Mouse (Mus musculus): ENCODE results near the gene Cela1. TPM values are rescaled to one million over a fixed set of nuclear protein-coding genes. Genes with fewer than 3 reads are reported as not detected.

Cela1 gene
- polyA plus RNA-seq, 2 experiments, result 2.6 to 2.8 TPM

- H3K9me3 ChIP-seq (ENCODE audit: control insufficient read depth, low read length), result no peaks in the 10 kb centered on the region
- 0 out of 2 replicates have a peak, but pooled peaks cover 3% of the 10 kb centered on the region for H3K4me1 ChIP-seq (ENCODE audit: control insufficient read depth, insufficient read depth, low read length)
- DNase-seq (ENCODE audit: low spot score) (no peak), ATAC-seq (ENCODE audit: low FRiP score, low read depth) (no peak)
- H3K27ac ChIP-seq (replicated peaks; ENCODE audit: low read depth, low read length), result no peak overlapping the region
- 68% methylated on average over 5 of the region's 5 CpGs for WGBS
- no peaks in the 10 kb centered on the region for H3K36me3 ChIP-seq (ENCODE audit: control insufficient read depth, insufficient read depth, low read length)
- H3K4me2 ChIP-seq (replicated peaks; ENCODE audit: low read depth, low read length, severe bottlenecking), result no peak overlapping the region
- no peak for TF ChIP-seq POLR2A (IDR thresholded peaks at IDR 0.05; ENCODE audit: borderline replicate concordance, extremely low read depth, insufficient read depth, insufficient read length)
- no peak overlapping the region for H3K4me3 ChIP-seq (replicated peaks; ENCODE audit: low read length)
- no peak overlapping the region for H3K9ac ChIP-seq (ENCODE audit: low read depth, low read length, severe bottlenecking)
- no peaks in the 10 kb centered on the region; the same call in 1 of the 2 replicates for H3K27me3 ChIP-seq (ENCODE audit: control insufficient read depth, insufficient read depth, low read length)
Observed at GRCm38 (mm10) chr15:100700424-100700823, 12.7 kb upstream of the Cela1 start.

- no peak overlapping the region for H3K27ac ChIP-seq (replicated peaks; ENCODE audit: low read depth, low read length)
- 0 out of 2 replicates have a peak, but pooled peaks cover 3% of the 10 kb centered on the region for H3K4me1 ChIP-seq (ENCODE audit: control insufficient read depth, insufficient read depth, low read length)
- no peak overlapping the region for H3K4me3 ChIP-seq (replicated peaks; ENCODE audit: low read length)
- H3K9ac ChIP-seq (ENCODE audit: low read depth, low read length, severe bottlenecking), result no peak overlapping the region
- no peaks in the 10 kb centered on the region for H3K9me3 ChIP-seq (ENCODE audit: control insufficient read depth, low read length)
- TF ChIP-seq POLR2A (IDR thresholded peaks at IDR 0.05; ENCODE audit: borderline replicate concordance, extremely low read depth, insufficient read depth, insufficient read length), result no peak
- ATAC-seq (ENCODE audit: low FRiP score, low read depth), result no peak
- WGBS, result 69% methylated on average over 6 of the region's 6 CpGs
- H3K4me2 ChIP-seq (replicated peaks; ENCODE audit: low read depth, low read length, severe bottlenecking), result no peak overlapping the region
- no peaks in the 10 kb centered on the region for H3K36me3 ChIP-seq (ENCODE audit: control insufficient read depth, insufficient read depth, low read length)
- no peaks in the 10 kb centered on the region; the same call in 1 of the 2 replicates for H3K27me3 ChIP-seq (ENCODE audit: control insufficient read depth, insufficient read depth, low read length)
- DNase-seq (ENCODE audit: low spot score), result no peak
Observed at GRCm38 (mm10) chr15:100699386-100699785, 11.7 kb upstream of the Cela1 start.

- no peak for TF ChIP-seq POLR2A (IDR thresholded peaks at IDR 0.05; ENCODE audit: borderline replicate concordance, extremely low read depth, insufficient read depth, insufficient read length)
- DNase-seq (ENCODE audit: low spot score) (no peak), ATAC-seq (ENCODE audit: low FRiP score, low read depth) (no peak)
- H3K4me3 ChIP-seq (replicated peaks; ENCODE audit: low read length), result no peak overlapping the region
- H3K9me3 ChIP-seq (ENCODE audit: control insufficient read depth, low read length), result no peaks in the 10 kb centered on the region
- no peaks in the 10 kb centered on the region for H3K36me3 ChIP-seq (ENCODE audit: control insufficient read depth, insufficient read depth, low read length)
- no peaks in the 10 kb centered on the region for H3K27me3 ChIP-seq (ENCODE audit: control insufficient read depth, insufficient read depth, low read length)
- H3K9ac ChIP-seq (ENCODE audit: low read depth, low read length, severe bottlenecking), result no peak overlapping the region
- WGBS, result 85% methylated on average over 10 of the region's 10 CpGs
- no peaks in the 10 kb centered on the region for H3K4me1 ChIP-seq (ENCODE audit: control insufficient read depth, insufficient read depth, low read length)
- no peak overlapping the region for H3K4me2 ChIP-seq (replicated peaks; ENCODE audit: low read depth, low read length, severe bottlenecking)
- H3K27ac ChIP-seq (replicated peaks; ENCODE audit: low read depth, low read length), result no peak overlapping the region
Observed at GRCm38 (mm10) chr15:100698078-100698477, 10.4 kb upstream of the Cela1 start.

GRCm38 (mm10) chr15:100694406-100694805, 6.7 kb upstream of the Cela1 start:
- H3K4me3 ChIP-seq (replicated peaks; ENCODE audit: low read length), result no peak overlapping the region
- TF ChIP-seq POLR2A (IDR thresholded peaks at IDR 0.05; ENCODE audit: borderline replicate concordance, extremely low read depth, insufficient read depth, insufficient read length), result no peak
- H3K4me1 ChIP-seq (ENCODE audit: control insufficient read depth, insufficient read depth, low read length), result no peaks in the 10 kb centered on the region
- H3K27ac ChIP-seq (replicated peaks; ENCODE audit: low read depth, low read length), result no peak overlapping the region
- H3K27me3 ChIP-seq (ENCODE audit: control insufficient read depth, insufficient read depth, low read length), result no peaks in the 10 kb centered on the region
- H3K36me3 ChIP-seq (ENCODE audit: control insufficient read depth, insufficient read depth, low read length), result no peaks in the 10 kb centered on the region
- ATAC-seq (ENCODE audit: low FRiP score, low read depth), result no peak
- H3K4me2 ChIP-seq (replicated peaks; ENCODE audit: low read depth, low read length, severe bottlenecking), result no peak overlapping the region
- no peak overlapping the region for H3K9ac ChIP-seq (ENCODE audit: low read depth, low read length, severe bottlenecking)
- WGBS, result 89% methylated on average over 8 of the region's 9 CpGs
- no peak for DNase-seq (ENCODE audit: low spot score)
- peaks cover 6% of the 10 kb centered on the region for H3K9me3 ChIP-seq (ENCODE audit: control insufficient read depth, low read length)

- Histone ChIP-seq H3K9ac (ENCODE audit: low read depth, low read length, severe bottlenecking) (no peak overlapping the region), H3K27ac (replicated peaks; ENCODE audit: low read depth, low read length) (no peak overlapping the region), H3K4me2 (replicated peaks; ENCODE audit: low read depth, low read length, severe bottlenecking) (no peak overlapping the region), H3K4me1 (ENCODE audit: control insufficient read depth, insufficient read depth, low read length) (peaks cover 4% of the 10 kb centered on the region; the same call in 1 of the 2 replicates), H3K4me3 (replicated peaks; ENCODE audit: low read length) (no peak overlapping the region), H3K9me3 (ENCODE audit: control insufficient read depth, low read length) (peaks cover 6% of the 10 kb centered on the region), H3K27me3 (ENCODE audit: control insufficient read depth, insufficient read depth, low read length) (no peaks in the 10 kb centered on the region), H3K36me3 (ENCODE audit: control insufficient read depth, insufficient read depth, low read length) (no peaks in the 10 kb centered on the region)
- ATAC-seq (ENCODE audit: low FRiP score, low read depth) (no peak), DNase-seq (ENCODE audit: low spot score) (no peak)
- no peak for TF ChIP-seq POLR2A (IDR thresholded peaks at IDR 0.05; ENCODE audit: borderline replicate concordance, extremely low read depth, insufficient read depth, insufficient read length)
- 78% methylated on average over 3 of the region's 3 CpGs for WGBS
Observed at GRCm38 (mm10) chr15:100691990-100692389, 4.3 kb upstream of the Cela1 start.

GRCm38 (mm10) chr15:100686989-100687388, 732 bp downstream of the Cela1 start:
- no peak for DNase-seq (ENCODE audit: low spot score)

More at GRCm38 (mm10) chr15:100686989-100687388, 732 bp downstream of the Cela1 start:
- Histone ChIP-seq H3K9ac (ENCODE audit: low read depth, low read length, severe bottlenecking) (no peak overlapping the region), H3K4me2 (replicated peaks; ENCODE audit: low read depth, low read length, severe bottlenecking) (no peak overlapping the region), H3K4me1 (ENCODE audit: control insufficient read depth, insufficient read depth, low read length) (peaks cover 4% of the 10 kb centered on the region; the same call in 1 of the 2 replicates), H3K9me3 (ENCODE audit: control insufficient read depth, low read length) (peaks cover 6% of the 10 kb centered on the region), H3K4me3 (replicated peaks; ENCODE audit: low read length) (no peak overlapping the region), H3K36me3 (ENCODE audit: control insufficient read depth, insufficient read depth, low read length) (no peaks in the 10 kb centered on the region), H3K27ac (replicated peaks; ENCODE audit: low read depth, low read length) (no peak overlapping the region), H3K27me3 (ENCODE audit: control insufficient read depth, insufficient read depth, low read length) (no peaks in the 10 kb centered on the region)
- no peak for ATAC-seq (ENCODE audit: low FRiP score, low read depth)
- 48% methylated on average over 12 of the region's 12 CpGs for WGBS
- no peak for TF ChIP-seq POLR2A (IDR thresholded peaks at IDR 0.05; ENCODE audit: borderline replicate concordance, extremely low read depth, insufficient read depth, insufficient read length)

Measured in limb, embryonic 14.5 days (tissue).